Mouse (Mus musculus) E14TG2a.4 (cell line): Measurements from ENCODE around the gene Nrxn1.
"Not testable (repeated sequence)": the region's sequence is repeated elsewhere in the genome, so short reads cannot be mapped to it uniquely, and the experiment has no call there.

Source experiments
- H3K27me3 ChIP-seq: 2 replicates; pipeline ENCODE4 v1.6.1; 2014; ENCODE audit warnings: low read length, control low read depth; ENCODE audit not compliant: insufficient read depth
- H3K36me3 ChIP-seq: 2 replicates; pipeline ENCODE4 v1.6.1; 2014; ENCODE audit warnings: low read length, control low read depth; ENCODE audit not compliant: insufficient read depth
- H3K4me1 ChIP-seq: replicated peaks from 2 replicates; pipeline ENCODE4 v1.6.1; 2014; ENCODE audit warnings: low read depth, low read length, control low read depth
- H3K4me3 ChIP-seq: replicated peaks from 2 replicates; pipeline ENCODE4 v1.5.1; 2014; ENCODE audit warnings: mild to moderate bottlenecking, low read length
- H3K9me3 ChIP-seq: 2 replicates; pipeline ENCODE4 v1.6.1; 2014; ENCODE audit warnings: low read length, control low read depth
- CTCF ChIP-seq: conservative IDR thresholded peaks from 2 replicates; pipeline ENCODE4 v1.5.1; 2014; ENCODE audit warnings: low read length
- NANOG ChIP-seq: IDR thresholded peaks from 2 replicates; pipeline ENCODE4 v1.6.1; 2014; ENCODE audit warnings: borderline replicate concordance, low read length, mixed read lengths
- POU5F1 ChIP-seq: IDR thresholded peaks from 2 replicates; pipeline ENCODE4 v1.6.1; 2014; ENCODE audit warnings: low read length, borderline replicate concordance

Nrxn1 gene

GRCm38 (mm10) chr17:90271165-90271564 lies 821.7 kb downstream of the Nrxn1 start:
- Histone ChIP-seq H3K27me3 (no peaks in the 10 kb centered on the region), H3K36me3 (no peaks in the 10 kb centered on the region), H3K4me3 (no peak overlapping the region), H3K4me1 (peaks cover 18% of the 10 kb centered on the region), H3K9me3 (no peaks in the 10 kb centered on the region)
- TF ChIP-seq CTCF: no peak
- no peak for TF ChIP-seq NANOG
- TF ChIP-seq POU5F1: no peak

DNA sequence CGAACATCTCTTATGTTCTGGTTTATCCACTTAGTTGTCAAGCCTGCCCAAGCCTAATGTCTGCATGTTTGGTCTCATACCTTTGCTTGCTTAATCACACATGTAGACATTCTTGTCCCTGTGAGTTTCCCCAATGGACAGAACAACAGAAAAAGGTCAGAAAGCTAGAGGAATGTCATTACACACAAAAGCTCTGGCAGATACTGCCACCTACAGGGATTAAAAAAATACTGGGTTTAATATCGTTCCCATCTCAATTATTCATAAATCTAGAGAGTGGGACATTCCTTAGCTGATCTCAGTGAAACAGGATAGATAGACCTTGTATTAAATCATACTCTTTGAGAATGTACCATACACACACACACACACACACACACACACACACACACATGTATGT lies 823.7 kb downstream of the Nrxn1 start:
- H3K36me3 ChIP-seq: no peaks in the 10 kb centered on the region
- H3K9me3 ChIP-seq: no peaks in the 10 kb centered on the region
- TF ChIP-seq CTCF (no peak), POU5F1 (no peak), NANOG (no peak)
- H3K4me1 ChIP-seq: peaks cover 18% of the 10 kb centered on the region
- H3K4me3 ChIP-seq: no peak overlapping the region
- no peaks in the 10 kb centered on the region for H3K27me3 ChIP-seq

DNA sequence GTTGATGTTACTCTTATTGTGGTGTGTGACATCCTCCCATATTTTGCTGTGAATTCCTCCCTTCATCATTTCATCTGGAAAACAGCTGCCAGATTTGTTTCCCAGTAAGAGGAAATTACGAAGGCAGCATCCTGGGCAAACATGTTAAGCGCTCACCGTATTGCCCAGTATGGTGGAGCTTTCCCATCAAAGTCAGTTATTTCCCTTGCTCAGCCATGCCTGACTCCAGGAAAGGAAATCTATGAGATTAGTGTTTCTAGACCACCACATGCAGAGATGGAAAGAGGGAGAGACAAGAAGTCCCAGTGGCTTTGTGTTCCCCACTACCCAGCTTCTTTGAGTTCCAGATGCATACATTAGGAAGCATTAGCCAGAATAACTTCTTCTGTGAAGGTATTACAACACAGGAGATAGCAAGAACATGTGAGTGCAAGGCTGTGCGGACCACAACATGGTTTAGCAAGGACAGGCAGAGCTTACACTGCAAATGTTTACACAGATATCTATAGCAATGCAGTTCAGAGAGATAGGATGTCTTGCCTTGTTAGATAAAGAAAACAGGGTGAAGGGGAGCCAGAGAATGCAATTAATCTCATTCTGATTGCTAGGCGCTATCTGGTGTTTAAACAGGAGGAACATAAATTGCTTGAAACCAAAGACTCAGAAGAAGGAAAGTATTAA lies 839.3 kb downstream of the Nrxn1 start:
- TF ChIP-seq POU5F1 (no peak), CTCF (no peak), NANOG (no peak)
- H3K36me3 ChIP-seq: no peaks in the 10 kb centered on the region
- H3K27me3 ChIP-seq: no peaks in the 10 kb centered on the region
- H3K9me3 ChIP-seq: no peaks in the 10 kb centered on the region
- no peaks in the 10 kb centered on the region for H3K4me1 ChIP-seq
- H3K4me3 ChIP-seq: no peak overlapping the region

DNA sequence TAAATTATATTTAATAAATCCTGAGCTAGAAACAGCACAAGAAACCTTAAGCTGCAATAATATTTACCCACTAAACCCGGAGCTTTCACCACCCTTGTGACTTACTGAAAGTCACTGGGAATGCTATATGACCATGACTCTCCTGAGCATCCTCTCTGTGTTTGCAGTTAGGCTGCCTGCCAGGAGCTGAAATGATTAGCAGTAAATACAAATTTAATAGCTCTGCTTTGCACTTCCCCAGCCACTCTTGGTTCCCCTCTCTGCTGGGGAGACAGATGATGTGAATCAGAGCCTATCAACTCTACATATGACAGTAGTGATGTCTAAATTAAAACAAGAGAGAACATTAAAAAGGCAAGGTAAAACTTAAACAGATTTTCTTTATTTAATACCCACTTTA lies 840.7 kb downstream of the Nrxn1 start:
- Histone ChIP-seq H3K36me3 (no peaks in the 10 kb centered on the region), H3K9me3 (no peaks in the 10 kb centered on the region), H3K4me3 (no peak overlapping the region), H3K4me1 (no peaks in the 10 kb centered on the region), H3K27me3 (no peaks in the 10 kb centered on the region)
- TF ChIP-seq NANOG (no peak), POU5F1 (no peak)

DNA sequence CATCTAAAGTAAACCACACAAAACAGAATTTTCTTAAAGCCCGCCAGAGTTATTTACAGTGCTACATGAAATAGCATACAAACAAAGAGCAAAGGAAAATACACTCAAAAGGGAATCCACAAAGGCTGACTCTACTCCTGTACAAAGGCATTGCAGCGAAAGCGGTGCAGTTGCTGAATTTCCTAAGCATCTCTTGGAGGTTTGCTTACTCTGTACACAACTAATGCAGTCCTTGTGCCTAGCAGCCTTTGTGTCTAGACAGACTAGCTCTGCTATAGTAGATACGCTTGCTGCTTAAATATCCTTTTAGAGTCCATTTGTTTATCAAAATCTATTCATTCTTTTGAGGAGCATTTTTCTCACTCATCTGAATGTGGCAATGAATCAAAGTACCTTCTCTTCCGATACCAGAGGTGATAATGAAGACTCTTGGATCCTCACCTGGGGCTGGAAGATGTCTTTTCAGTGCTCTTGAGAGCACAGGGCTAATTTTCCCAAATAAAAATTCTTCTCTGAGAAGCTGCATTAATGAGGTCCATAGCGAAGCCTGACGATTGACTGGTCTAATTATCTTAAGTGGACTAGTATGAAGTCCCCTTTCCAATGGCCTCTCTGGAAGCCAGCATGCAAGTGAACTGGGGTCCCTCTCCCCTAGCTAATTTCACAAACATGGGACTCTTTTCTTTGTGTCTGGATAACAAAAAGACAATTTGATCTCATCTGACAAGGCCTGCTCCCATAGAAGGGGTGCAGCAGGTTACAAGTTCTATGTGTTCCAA lies 845.6 kb downstream of the Nrxn1 start:
- no peak overlapping the region for H3K4me3 ChIP-seq
- no peaks in the 10 kb centered on the region for H3K9me3 ChIP-seq
- TF ChIP-seq CTCF (no peak), POU5F1 (no peak), NANOG (no peak)
- no peaks in the 10 kb centered on the region for H3K36me3 ChIP-seq
- no peaks in the 10 kb centered on the region for H3K27me3 ChIP-seq
- H3K4me1 ChIP-seq: peaks cover 7% of the 10 kb centered on the region

- Histone ChIP-seq H3K9me3 (no peaks in the 10 kb centered on the region), H3K27me3 (no peaks in the 10 kb centered on the region), H3K4me3 (no peak overlapping the region), H3K36me3 (no peaks in the 10 kb centered on the region), H3K4me1 (peaks cover 7% of the 10 kb centered on the region)
- TF ChIP-seq NANOG (peak; percentile 53; the same call in 1 of the 2 replicates), CTCF (no peak)
Measured at GRCm38 (mm10) chr17:90244339-90244738, 848.5 kb downstream of the Nrxn1 start.

GRCm38 (mm10) chr17:90238964-90239363 lies 853.9 kb downstream of the Nrxn1 start:
- TF ChIP-seq POU5F1 (no peak), CTCF (no peak), NANOG (no peak)
- Histone ChIP-seq H3K9me3 (no peaks in the 10 kb centered on the region), H3K36me3 (no peaks in the 10 kb centered on the region), H3K4me1 (peaks cover 2% of the 10 kb centered on the region), H3K4me3 (no peak overlapping the region), H3K27me3 (no peaks in the 10 kb centered on the region)

- TF ChIP-seq CTCF: no peak
- TF ChIP-seq NANOG: no peak
- TF ChIP-seq POU5F1: no peak
- Histone ChIP-seq H3K36me3 (no peaks in the 10 kb centered on the region), H3K27me3 (no peaks in the 10 kb centered on the region), H3K9me3 (no peaks in the 10 kb centered on the region), H3K4me3 (no peak overlapping the region), H3K4me1 (no peaks in the 10 kb centered on the region)
Measured at GRCm38 (mm10) chr17:90238517-90238916, 854.4 kb downstream of the Nrxn1 start.

- not testable (repeated sequence) for H3K9me3 ChIP-seq, H3K27me3 ChIP-seq, H3K4me1 ChIP-seq, H3K36me3 ChIP-seq, H3K4me3 ChIP-seq
Measured at GRCm38 (mm10) chr17:90235674-90236073, 857.2 kb downstream of the Nrxn1 start.
